Mouse (Mus musculus): Measurements from ENCODE around the gene Gm17175. TPM values are rescaled to one million over a fixed set of nuclear protein-coding genes. Genes with fewer than 3 reads are reported as not detected.
"Not testable (repeated sequence)": the region's sequence is repeated elsewhere in the genome, so short reads cannot be mapped to it uniquely, and the experiment has no call there.

The Gm17175 gene
- polyA plus RNA-seq (2015; fragmentation: Nextera tagmentation; extraction: Ambion mirVana), result not detected in 2 replicates

DNA sequence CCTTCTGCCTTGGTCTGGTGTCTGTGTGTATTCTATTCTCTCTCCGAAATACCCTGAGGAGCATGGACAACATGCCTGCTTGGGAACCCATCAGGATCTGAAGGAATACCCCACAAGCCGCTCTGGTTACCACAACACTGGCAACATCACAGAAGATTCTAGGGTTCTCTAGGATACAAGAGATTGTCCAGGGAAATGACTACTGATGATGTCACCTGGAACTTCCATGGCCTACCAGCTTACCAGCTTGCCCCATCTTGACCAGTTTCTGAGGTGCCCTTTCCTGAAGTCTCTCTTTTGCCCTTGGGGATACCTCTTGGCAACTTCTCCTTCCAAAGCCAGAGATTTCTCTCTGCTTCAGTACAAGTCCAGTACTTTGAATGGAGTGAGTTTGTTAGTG lies at the start of gene Gm17175:
Gene Gm17175 (minus strand): TSS at position 101 of the 400 bp plus-strand sequence.
- not testable (repeated sequence) for H3K4me2 ChIP-seq; H3K4me1 ChIP-seq; H3K9ac ChIP-seq; H3K4me3 ChIP-seq; H3K36me3 ChIP-seq; H3K9me3 ChIP-seq; H3K27me3 ChIP-seq (replicated peaks); H3K27ac ChIP-seq (replicated peaks); ATAC-seq (ENCODE audit: extremely low read depth, insufficient number of reproducible peaks, low FRiP score, low TSS enrichment)
- 82% methylated on average over 2 of the region's 2 CpGs for WGBS

GRCm38 (mm10) chr14:51611210-51611609 lies 37.3 kb upstream of the Gm17175 start, which contains the start of gene Gm17078:
Gm17078 (minus strand) TSS chr14:51611310.
- no peak for ATAC-seq (ENCODE audit: extremely low read depth, insufficient number of reproducible peaks, low FRiP score, low TSS enrichment)

DNA sequence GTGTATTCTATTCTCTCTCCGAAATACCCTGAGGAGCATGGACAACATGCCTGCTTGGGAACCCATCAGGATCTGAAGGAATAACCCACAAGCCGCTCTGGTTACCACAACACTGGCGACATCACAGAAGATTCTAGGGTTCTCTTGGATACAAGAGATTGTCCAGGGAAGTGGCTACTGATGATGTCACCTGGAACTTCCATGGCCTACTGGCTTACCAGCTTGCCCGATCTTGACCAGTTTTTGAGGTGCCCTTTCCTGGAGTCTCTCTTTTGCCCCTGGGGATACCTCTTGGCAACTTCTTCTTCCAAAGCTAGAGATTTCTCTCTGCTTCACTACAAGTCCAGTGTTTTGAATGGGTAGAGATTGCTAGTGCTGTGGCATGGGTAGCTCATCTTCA lies 18.2 kb upstream of the Gm17175 start, which contains the start of gene Gm17174:
Gene Gm17174 (minus strand): TSS at position 101 of the 400 bp plus-strand sequence.
- not testable (repeated sequence) for ATAC-seq (ENCODE audit: extremely low read depth, insufficient number of reproducible peaks, low FRiP score, low TSS enrichment); H3K4me3 ChIP-seq; H3K27ac ChIP-seq (replicated peaks); H3K27me3 ChIP-seq (replicated peaks); H3K4me2 ChIP-seq; H3K4me1 ChIP-seq; H3K36me3 ChIP-seq; H3K9me3 ChIP-seq; H3K9ac ChIP-seq
- 83% methylated on average over 4 of the region's 4 CpGs for WGBS

More at GRCm38 (mm10) chr14:51611210-51611609, 37.3 kb upstream of the Gm17175 start, which contains the start of gene Gm17078:
- no peak within 1 kb of the TSS for H3K4me2 ChIP-seq
- no peaks in the 10 kb centered on the region for H3K36me3 ChIP-seq
- no peak within 1 kb of the TSS for H3K27ac ChIP-seq (replicated peaks)
- 73% methylated on average over 1 of the region's 1 CpGs for WGBS
- no peaks in the 10 kb centered on the region for H3K27me3 ChIP-seq (replicated peaks)
- no peak within 1 kb of the TSS for H3K4me3 ChIP-seq
- no peak within 1 kb of the TSS for H3K9ac ChIP-seq
- H3K9me3 ChIP-seq, result no peaks in the 10 kb centered on the region
- no peaks in the 10 kb centered on the region for H3K4me1 ChIP-seq

GRCm38 (mm10) chr14:51552490-51552889 lies 21.4 kb downstream of the Gm17175 start, which contains the start of gene Gm5622:
Gm5622 (plus strand) TSS chr14:51552790.
- H3K9ac ChIP-seq, result no peak within 1 kb of the TSS
- H3K4me3 ChIP-seq, result no peak within 1 kb of the TSS
- ATAC-seq (ENCODE audit: extremely low read depth, insufficient number of reproducible peaks, low FRiP score, low TSS enrichment), result no peak
- no peaks in the 10 kb centered on the region for H3K9me3 ChIP-seq
- WGBS, result 81% methylated on average over 4 of the region's 4 CpGs
- H3K36me3 ChIP-seq, result no peaks in the 10 kb centered on the region
- no peaks in the 10 kb centered on the region for H3K27me3 ChIP-seq (replicated peaks)
- no peak within 1 kb of the TSS for H3K27ac ChIP-seq (replicated peaks)
- H3K4me2 ChIP-seq, result no peak within 1 kb of the TSS
- H3K4me1 ChIP-seq, result no peaks in the 10 kb centered on the region

Other genes with a start within 250 kb of the Gm17175 start
- gene Gm7247, start 212.3 kb downstream of the Gm17175 start, polyA plus RNA-seq (2015; fragmentation: Nextera tagmentation; extraction: Ambion mirVana), result not detected in 2 replicates
- not detected in 2 replicates for gene Vmn2r88, start 163.2 kb downstream of the Gm17175 start, polyA plus RNA-seq (2015; fragmentation: Nextera tagmentation; extraction: Ambion mirVana)
- not detected in 2 replicates for gene Vmn2r89, start 122.2 kb downstream of the Gm17175 start, polyA plus RNA-seq (2015; fragmentation: Nextera tagmentation; extraction: Ambion mirVana)
- gene Gm5622, start 21.3 kb downstream of the Gm17175 start, polyA plus RNA-seq (2015; fragmentation: Nextera tagmentation; extraction: Ambion mirVana), result not detected in 2 replicates
- not detected in 2 replicates for gene Gm17174, start 18.1 kb upstream of the Gm17175 start, polyA plus RNA-seq (2015; fragmentation: Nextera tagmentation; extraction: Ambion mirVana)
- gene Gm17078, start 37.2 kb upstream of the Gm17175 start, polyA plus RNA-seq (2015; fragmentation: Nextera tagmentation; extraction: Ambion mirVana), result not detected in 2 replicates
- not detected in 2 replicates for gene Gm4181, start 61.6 kb upstream of the Gm17175 start, polyA plus RNA-seq (2015; fragmentation: Nextera tagmentation; extraction: Ambion mirVana)
- gene Gm17079, start 121.4 kb upstream of the Gm17175 start, polyA plus RNA-seq (2015; fragmentation: Nextera tagmentation; extraction: Ambion mirVana), result not detected in 2 replicates
- gene Gm5800, start 143.1 kb upstream of the Gm17175 start, polyA plus RNA-seq (2015; fragmentation: Nextera tagmentation; extraction: Ambion mirVana), result not detected in 2 replicates
- gene Ang4, start 199.5 kb upstream of the Gm17175 start, polyA plus RNA-seq (2015; fragmentation: Nextera tagmentation; extraction: Ambion mirVana), result not detected in 2 replicates
- gene AY358078, start 226.0 kb upstream of the Gm17175 start, polyA plus RNA-seq (2015; fragmentation: Nextera tagmentation; extraction: Ambion mirVana), result not detected in 2 replicates

Measured in heart, embryonic 13.5 days (tissue).